Mouse (Mus musculus): ENCODE measurements around the gene Scrn1.

Gene Scrn1

GRCm38 (mm10) chr6:54475926-54476667 lies 90.2 kb downstream of the Scrn1 start:
- no peak for DNase-seq (ENCODE audit: low read depth, low spot score)

- no peak for DNase-seq (ENCODE audit: low read depth, low spot score)
Measured at GRCm38 (mm10) chr6:54472846-54473715, 93.2 kb downstream of the Scrn1 start.

- no peak for DNase-seq (ENCODE audit: low read depth, low spot score)
Measured at GRCm38 (mm10) chr6:54471866-54472265, 94.4 kb downstream of the Scrn1 start.

- DNase-seq (ENCODE audit: low read depth, low spot score), result no peak
Measured at GRCm38 (mm10) chr6:54467371-54467770, 98.9 kb downstream of the Scrn1 start.

- no peak for DNase-seq (ENCODE audit: low read depth, low spot score)
Measured at GRCm38 (mm10) chr6:54464926-54465325, 101.4 kb downstream of the Scrn1 start.

GRCm38 (mm10) chr6:54463701-54464458 lies 102.4 kb downstream of the Scrn1 start:
- no peak for DNase-seq (ENCODE audit: low read depth, low spot score)

- DNase-seq (ENCODE audit: low read depth, low spot score), result no peak
Measured at GRCm38 (mm10) chr6:54462766-54463165, 103.5 kb downstream of the Scrn1 start.

GRCm38 (mm10) chr6:54460915-54461671 lies 105.2 kb downstream of the Scrn1 start:
- peak; percentile 77 for DNase-seq (ENCODE audit: low read depth, low spot score)

- DNase-seq (ENCODE audit: low read depth, low spot score), result peak; percentile 74
Measured at GRCm38 (mm10) chr6:54460172-54460914, 105.9 kb downstream of the Scrn1 start.

GRCm38 (mm10) chr6:54459661-54460060 lies 106.6 kb downstream of the Scrn1 start:
- DNase-seq (ENCODE audit: low read depth, low spot score), result peak; percentile 71

Measured in A20 (cell line).